Mouse (Mus musculus) adrenal gland, postnatal 25 days (tissue): ENCODE data around the gene Ttll4. TPM values are rescaled to one million over a fixed set of nuclear protein-coding genes. Genes with fewer than 3 reads are reported as not detected.

ENCODE experiments used
- total RNA-seq: library from RNA; stranded (reverse); gene quantifications from 2 replicates; pipeline ENCODE4 v1.2.3, GENCODE M21; 2021

Gene Ttll4
- total RNA-seq, 1 experiment from 2014 or later: 26.5 TPM

Other genes with a start within 250 kb of the Ttll4 start
- gene Cnot9, start 155.7 kb upstream of the Ttll4 start, total RNA-seq: 26.3 and 27.2 TPM in 2 replicates
- gene Plcd4, start 118.9 kb upstream of the Ttll4 start, total RNA-seq: 0.24 and 0.82 TPM in 2 replicates
- gene Usp37, start 117.5 kb upstream of the Ttll4 start, total RNA-seq: 16.5 and 25.3 TPM in 2 replicates
- 15.7 and 17.7 TPM in 2 replicates for gene Zfp142, start 73.5 kb upstream of the Ttll4 start, total RNA-seq
- 30.3 and 30.8 TPM in 2 replicates for gene Bcs1l, start 73.5 kb upstream of the Ttll4 start, total RNA-seq
- gene Rnf25, start 60.3 kb upstream of the Ttll4 start, total RNA-seq: 46.4 and 56.7 TPM in 2 replicates
- 3.7 and 4.2 TPM in 2 replicates for gene Stk36, start 60.3 kb upstream of the Ttll4 start, total RNA-seq
- 15.5 and 16.1 TPM in 2 replicates for gene Cyp27a1, start 51.8 kb downstream of the Ttll4 start, total RNA-seq
- not detected in 2 replicates for gene Prkag3, start 87.5 kb downstream of the Ttll4 start, total RNA-seq
- 1.8 and 2.5 TPM in 2 replicates for gene Wnt6, start 110.1 kb downstream of the Ttll4 start, total RNA-seq
- gene Wnt10a, start 129.8 kb downstream of the Ttll4 start, total RNA-seq: 0.27 TPM in 1 of 2 replicates, not detected in the other
- 4.3 and 5.1 TPM in 2 replicates for gene Cdk5r2, start 193.2 kb downstream of the Ttll4 start, total RNA-seq
- 1.7 and 1.8 TPM in 2 replicates for gene Fev, start 223.7 kb downstream of the Ttll4 start, total RNA-seq
- 2.2 TPM in 1 of 2 replicates, not detected in the other for gene Cryba2, start 231.4 kb downstream of the Ttll4 start, total RNA-seq